Mouse (Mus musculus) adrenal gland, adult 2 months (tissue): Measurements from ENCODE around the gene Aip. TPM values are rescaled to one million over a fixed set of nuclear protein-coding genes. Genes with fewer than 3 reads are reported as not detected.
"Not testable (repeated sequence)": the region's sequence is repeated elsewhere in the genome, so short reads cannot be mapped to it uniquely, and the experiment has no call there.

ENCODE experiments used
- DNase-seq: peaks from one replicate; pipeline ENCODE4 v3.0.0; 2021
- polyA plus RNA-seq: library from polyadenylated mRNA; depleted of rRNA; stranded (reverse); fragments of >200 nt; gene quantifications from 2 replicates; pipeline ENCODE4 v1.2.3, GENCODE M21; 2012
- total RNA-seq, 2 experiments: library from RNA; stranded (reverse); gene quantifications; 2 replicates each; pipeline ENCODE4 v1.2.3; 2021

The Aip gene
- total and polyA plus RNA-seq, 3 experiments: 89.5 to 134 (median 102) TPM

DNA sequence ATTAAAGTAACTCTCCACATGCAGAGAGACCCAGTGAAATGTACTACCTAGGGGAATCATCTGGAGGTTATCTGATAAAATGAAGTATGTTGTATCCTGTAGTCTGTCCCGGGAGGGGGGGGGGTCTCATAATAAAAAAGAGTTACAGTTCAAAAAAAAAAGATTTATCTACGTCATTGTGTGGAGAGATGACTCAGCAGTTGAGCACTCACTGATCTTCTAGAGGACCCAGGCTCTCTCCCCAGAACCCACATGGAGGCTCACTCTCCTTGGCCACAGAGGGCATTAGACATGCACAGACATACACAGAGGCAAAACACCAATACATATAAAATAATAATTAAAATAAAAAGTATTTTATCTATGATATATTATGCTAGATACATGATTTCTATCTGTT lies 34.3 kb downstream of the Aip start:
- DNase-seq: no peak

DNA sequence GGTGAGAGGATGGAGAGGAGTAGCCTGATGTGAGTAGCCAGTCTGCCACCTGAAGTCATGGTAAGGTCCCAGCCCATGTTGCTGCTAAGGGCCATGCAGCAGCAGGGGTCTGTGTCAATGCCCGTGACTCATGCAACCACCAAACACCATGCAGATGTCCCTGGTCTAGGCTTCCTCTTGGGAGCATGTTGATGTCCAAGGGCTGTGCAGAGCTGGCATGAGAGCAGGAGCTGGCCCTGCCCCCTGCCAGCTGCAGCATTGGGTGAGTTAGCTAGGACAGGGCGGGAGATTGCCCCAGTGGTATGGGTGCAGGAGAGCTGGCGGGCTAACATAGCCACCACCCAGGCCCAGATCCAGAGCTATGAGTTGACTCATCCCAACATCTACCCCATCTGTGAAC lies 35.2 kb downstream of the Aip start:
- DNase-seq: no peak

DNA sequence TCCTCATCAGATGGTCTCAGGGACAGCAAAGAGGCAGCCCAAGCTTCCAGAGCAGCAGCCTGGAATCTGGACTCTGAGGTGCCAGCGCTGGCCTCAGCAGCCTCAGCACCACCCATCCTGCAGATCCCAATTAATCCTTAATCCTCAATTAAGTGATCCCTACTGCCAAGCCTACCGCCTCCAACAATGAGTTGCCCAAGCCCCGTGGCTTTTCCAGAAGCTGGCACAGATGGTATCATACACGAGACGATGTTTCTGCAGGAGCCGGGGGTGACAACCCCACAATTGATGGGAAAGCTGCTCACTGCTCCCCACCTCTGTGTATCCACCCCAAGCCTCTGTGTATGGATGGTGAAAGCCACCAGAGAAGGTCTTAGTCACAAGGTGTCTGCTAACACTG lies 36.5 kb downstream of the Aip start:
- DNase-seq: no peak

DNA sequence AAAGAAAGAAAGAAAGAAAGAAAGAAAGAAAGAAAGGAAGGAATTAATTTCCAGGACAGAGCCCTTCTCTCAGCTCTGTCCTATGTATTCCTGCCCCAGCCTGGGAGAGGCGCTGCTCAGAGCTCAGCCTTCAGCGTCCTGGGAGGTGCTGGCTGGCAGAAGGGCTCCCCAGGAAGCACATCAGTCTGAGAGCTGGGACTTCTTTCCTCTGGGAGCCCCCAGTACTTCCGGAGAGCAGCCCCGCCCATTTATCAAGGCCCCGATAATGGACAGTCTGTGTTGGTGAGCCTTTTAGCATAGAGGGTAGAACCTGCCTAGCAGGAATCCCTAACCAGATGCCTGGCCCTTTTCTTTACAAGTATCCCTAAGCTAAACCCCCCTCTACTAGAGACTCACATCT lies 37.5 kb downstream of the Aip start:
- DNase-seq: no peak

DNA sequence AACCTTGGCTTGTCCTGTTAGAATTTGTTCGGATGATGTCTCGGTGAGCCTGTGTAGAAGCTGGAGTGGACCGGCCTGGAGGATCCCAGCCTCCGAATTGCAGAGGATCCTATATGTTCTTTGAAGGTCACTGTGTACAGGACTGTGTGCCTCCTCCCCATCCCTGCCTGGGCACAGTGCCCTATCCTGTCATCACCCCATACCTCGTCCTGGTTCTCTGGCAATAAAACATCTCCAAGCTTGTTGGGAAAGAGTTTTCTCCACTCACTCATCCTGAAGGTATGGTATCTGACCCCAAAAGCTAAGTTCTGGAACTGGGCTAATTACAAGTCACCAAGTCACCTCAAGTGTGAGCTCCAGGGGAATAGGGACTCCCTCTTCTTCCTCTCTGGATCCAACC lies 38.6 kb downstream of the Aip start:
- DNase-seq: no peak

DNA sequence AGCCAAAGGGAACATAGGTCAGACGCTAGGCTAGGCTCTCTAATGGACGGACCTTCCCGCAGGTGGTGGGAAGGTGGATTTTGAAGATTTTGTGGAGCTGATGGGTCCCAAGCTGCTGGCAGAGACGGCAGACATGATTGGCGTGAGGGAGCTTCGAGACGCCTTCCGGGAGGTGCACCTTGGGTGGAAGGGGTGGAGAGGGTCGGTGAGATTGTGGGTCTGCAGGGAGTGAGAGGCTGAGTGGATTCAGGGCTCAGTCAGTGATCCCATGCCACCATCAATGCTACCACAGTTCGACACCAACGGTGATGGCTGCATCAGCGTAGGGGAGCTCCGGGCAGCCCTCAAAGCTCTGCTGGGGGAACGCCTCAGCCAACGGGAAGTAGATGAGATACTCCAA lies 39.5 kb downstream of the Aip start:
- DNase-seq: no peak

DNA sequence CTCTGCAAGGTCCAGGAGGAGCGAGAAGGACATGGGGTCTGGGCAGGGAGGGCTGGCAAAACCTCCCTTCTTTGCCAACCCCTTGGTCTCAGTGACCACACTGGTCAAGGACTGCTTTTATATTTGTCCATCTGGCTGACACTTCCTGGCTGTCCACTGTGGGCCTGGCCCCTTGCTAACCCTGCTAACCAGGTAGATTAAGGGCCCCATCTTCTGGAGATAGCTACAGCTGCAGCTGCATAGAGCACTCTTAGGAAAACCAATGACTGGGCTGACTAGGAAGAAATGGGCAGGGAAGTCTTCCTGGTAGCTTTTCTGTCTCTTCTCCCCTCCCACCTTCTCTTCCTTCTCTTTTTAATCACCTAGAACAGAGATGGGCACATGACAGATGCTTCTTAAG lies 40.7 kb downstream of the Aip start:
- no peak for DNase-seq

DNA sequence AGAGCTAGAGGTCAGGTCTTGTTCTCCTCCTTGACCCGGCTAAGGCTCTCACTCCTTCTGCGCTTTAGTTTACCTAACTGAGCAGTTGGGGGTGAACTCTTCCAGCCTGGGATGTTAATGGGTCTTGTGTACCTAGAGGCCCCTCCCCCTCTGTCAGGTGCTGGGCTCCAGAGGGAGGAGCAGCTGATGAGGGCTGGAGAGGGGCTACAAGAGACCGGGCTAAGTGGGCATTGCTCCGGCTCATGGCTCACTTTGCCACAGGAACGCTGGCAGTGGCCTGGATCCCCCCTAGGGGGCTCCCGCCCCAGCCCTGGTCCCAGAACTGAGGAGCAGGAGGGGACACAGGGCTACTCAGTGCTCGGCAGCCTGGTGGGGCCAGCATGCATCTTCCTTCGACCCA lies 41.8 kb downstream of the Aip start:
- no peak for DNase-seq

DNA sequence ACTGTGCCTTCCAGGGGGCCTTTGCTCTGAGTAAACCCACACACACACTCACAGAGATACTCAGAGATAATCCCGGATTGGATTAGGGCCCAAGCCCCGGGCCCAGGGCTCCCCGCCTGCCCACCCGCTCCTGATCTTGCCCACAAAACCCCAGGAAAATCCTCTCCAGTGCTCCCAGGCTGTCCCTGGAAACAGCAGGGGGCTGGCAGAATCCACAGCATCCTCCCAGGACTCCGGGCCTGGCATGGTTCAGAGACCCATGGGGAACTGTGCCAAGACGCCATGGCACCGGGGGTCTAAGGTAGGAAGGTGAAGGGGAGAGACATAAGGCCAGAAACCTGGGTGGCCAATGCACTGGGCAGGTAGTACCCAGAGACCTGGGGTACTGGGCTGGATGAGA lies 42.3 kb downstream of the Aip start:
- no peak for DNase-seq

DNA sequence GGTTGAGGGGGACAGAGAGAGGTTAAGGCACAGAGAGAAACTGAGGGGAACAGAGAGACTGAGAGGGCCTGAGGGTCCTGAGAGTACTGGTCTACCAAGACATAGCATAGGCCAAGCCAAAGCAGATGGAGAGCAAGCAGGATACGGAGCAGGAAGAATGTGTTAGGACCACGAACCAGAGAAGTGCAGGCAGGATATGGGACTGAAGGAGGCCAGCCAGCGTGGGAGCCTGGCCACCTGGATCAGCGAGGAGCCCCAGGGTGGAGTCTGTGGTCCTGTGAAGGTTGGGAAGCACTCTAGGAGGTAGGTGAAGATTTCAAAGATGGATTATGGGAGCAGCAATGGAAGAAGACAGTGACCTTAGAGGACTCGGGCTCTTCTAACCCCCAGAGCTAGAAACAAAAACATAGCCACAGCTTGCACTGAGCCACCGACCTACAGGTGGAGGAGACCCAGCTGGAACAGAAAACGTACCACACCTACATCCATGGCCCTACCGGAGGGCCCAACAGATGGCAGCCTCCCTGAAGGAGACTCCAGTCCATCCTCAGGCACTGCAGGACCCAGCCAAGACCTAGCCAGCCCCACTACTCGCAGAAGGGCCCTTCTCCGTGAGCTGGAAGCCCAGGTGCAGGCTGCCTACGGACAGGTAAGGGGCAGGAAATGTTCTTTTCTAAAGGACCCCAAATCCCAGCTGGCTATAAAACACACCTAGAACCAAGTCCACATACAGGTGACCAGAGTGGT lies 43.3 kb downstream of the Aip start:
- no peak for DNase-seq

DNA sequence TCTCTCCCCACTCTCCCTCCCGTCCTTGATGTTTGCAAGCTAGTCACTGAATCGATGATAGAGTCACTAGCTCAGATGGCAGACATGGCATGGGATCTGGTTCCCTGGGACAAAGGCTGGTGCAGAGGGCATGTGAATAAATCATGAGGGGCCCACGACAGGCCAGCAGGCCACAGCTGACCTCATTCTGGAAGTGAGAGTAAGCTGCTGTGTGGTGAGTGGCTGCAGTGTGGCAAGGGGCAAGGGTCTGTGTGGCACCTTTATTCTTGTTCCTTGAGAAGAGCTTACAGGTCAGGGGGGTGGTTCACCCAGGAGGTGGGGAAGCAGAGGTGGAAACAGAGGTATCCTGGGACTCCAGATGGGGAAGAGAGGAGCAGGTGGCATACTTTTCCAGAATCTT lies 44.3 kb downstream of the Aip start, which contains the start of gene Cabp2:
Gene Cabp2 (plus strand): TSS at position 185 of the 400 bp plus-strand sequence.
- DNase-seq: no peak

DNA sequence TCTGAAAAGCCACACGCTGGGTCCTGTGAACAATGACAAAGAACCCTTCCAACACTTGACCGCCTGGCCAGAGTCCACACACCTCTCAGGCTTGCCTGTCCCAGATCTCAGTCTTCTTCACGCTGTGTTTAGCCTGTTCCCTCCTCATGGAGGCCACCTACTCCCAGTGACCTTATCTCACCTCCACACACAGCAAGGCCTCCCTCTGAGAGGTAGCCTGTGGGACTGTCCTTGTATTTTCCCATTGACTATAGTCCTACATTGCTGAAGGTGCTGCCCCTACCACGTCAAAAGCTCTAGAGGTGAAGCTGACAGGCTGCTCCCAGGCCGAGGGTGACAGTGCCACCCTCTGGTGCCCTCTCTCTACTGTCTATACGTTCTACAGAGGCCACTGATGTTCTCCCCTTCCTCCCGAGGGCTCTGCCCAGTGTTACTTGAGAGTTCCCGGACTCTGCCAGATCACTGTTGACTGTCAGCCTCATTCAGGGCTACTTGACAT lies 45.1 kb downstream of the Aip start:
- no peak for DNase-seq

DNA sequence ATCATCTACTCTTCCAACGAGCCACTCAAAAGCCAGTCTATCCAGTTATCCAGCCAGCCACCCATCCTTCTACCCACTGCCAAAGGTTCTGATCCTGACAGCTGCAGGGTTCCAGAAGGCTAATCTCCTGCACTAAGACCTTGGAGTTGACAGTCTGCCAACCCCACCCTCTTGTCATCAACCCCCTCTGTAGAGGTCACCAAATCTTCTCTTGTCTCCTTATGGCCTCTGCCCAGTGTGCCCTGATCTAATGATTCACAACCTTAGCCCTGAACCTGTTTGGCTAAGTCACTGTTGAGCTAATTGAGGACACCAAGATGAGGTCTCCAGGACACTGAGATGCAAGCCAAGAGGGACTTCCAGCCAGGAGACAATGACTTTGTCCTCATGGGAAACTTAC lies 46.1 kb downstream of the Aip start:
- no peak for DNase-seq

DNA sequence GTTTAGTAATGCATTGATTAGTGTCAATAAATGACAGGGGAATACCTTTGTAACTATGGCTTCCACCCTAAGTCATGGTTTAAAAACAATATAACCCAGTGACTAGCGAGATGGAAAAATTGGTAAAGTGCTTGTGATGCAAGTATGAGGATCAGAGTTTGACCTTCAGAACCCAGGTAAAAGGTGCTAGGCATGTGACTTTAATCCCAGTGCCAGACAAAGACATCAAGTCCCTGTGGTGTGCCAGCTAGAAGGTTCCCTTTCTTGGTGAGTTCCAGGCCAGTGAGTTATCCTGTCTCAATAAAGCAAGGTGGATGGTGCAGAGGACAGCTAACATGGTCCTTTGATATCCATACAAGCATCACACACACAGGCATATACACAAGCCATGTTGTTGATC lies 50.1 kb downstream of the Aip start:
- DNase-seq: no peak

DNA sequence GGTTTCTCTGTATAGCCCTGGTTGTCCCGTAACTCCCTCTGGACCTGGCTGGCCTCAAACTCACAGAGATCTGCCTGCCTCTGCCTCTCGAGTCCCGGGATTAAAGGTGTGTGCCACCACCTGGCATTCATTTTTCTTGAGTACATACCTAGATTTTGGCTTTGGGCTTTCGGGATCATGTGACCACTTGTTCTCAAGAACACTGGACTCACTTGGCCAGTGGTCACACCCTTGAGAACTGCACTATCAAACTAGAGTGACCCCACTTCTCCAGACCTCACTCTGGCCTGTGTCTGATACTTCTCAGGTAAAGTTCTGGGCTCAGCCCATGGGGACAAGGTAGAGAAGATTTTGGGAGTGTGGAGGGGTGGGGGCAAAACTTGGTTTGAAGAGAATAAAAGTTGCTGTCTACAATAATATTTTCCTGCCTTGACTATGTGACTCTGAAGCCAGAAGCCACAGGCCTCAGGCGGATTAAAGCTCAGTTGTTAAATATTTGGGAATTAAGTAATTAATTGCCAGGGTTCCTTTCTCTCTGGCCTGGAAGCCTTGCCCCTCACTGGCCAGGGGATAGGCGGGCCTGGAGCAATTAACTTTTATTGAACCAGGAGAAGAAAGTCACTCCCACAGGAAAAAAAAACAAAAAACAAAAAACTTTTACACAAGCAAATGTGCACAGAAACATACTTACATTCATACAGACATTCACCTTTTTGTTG lies 52.8 kb downstream of the Aip start:
- DNase-seq: no peak

DNA sequence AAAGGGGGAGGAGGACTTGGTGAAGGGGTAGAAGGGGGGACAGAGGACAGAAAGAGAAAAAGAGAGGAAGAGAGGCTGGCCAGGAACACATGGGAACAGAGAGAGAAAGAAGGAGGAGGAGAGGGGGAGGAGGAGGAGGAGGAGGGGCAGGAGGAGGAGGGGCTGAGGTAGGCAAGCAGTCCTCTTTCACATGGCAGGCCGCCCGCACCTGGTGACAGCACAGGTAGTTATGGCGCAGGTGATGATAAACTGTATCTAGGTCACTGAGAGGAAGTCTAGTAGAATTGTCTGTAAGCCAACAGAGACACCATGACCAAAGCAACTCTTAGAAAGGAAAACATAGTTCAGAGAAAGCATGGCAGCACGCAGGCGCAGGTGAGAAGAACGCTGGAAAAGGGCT lies 54.3 kb downstream of the Aip start:
- no peak for DNase-seq

DNA sequence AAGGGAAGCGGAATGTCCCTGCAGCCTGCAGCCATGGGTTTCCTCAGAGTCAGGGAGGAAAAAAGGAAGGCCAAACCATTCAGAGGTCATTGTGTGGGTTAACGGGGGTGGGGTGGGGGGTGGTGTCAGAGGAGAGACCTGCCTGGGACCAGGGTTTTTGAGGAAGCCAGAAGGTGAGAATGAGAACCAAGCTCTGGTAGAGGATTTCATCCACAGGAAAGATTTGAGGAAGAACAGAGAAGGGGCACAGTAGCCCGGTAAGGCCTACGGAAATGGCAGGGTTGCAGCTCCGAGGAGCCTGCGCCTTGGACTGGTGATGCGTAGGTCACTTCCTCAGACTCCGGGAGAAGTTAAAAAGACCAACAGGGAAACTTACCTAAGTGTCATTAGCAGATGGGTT lies 54.9 kb downstream of the Aip start:
- no peak for DNase-seq

DNA sequence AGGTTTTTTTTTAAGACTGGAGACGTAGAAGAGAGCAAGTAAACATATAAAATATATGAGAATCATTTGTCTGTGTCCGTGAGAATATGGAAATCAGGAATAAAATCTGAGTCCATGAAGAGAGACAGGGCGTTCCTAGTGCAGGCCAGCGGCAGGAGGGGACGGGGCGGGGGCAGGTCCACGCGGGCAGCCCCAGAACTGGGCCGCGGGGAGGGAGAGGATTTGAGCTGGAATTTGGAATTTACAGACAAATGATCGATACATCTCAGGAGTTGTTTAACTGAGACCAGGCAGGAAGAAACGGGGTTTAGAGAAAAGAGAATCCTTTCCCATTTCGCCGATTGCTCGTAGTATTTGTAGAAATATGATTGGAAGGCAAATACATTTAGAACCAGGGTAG lies 55.3 kb downstream of the Aip start:
- DNase-seq: no peak

DNA sequence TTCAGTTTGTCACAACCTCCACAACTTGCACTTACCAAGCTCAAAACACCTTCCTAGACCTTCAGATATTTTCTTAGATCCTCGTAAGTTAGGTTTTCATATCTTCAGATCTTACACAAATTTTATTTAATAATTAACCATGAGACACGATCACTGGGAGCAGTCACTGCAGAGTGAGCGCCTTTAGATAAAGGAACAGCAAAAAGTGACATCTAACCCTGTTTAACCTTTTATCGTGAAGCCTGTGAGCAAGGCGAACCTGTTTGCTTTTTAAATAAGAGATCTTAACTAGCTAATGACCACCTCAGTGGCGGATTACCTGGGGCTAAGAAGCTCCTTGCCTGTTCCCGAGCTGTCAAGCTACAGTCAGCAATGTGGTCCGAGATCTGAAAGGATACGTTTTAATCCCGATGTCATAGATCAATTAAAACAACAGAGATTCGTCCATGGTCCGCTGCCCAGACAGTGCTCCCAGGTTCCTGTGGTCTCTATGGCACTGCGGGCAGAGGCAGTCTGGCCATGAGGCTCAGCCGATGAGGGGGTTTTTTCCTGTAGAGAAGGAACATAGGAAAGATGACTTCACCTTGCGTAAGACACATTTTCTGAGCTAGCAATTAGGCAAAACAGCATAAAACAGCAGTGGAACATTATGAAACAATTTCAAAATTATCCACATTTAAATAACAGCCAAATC lies 56.8 kb downstream of the Aip start:
- DNase-seq: no peak

DNA sequence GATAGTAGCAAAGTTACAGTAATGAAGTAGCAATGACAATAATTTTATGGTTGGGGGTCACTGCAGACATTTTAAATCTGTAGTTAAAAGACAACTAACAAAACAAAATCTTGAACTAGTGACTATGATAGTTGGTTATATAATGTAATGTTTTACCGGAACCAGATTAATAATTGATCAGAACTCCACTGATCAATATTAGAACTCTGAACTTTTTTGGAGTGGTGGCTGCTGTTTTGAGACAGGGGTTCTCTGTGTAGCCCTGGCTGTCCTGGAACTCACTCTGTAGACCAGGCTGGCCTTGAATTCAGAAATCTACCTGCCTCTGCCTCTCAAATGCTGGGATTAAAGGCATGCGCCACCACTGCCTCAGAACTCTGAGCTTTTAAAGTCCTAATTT lies 57.4 kb downstream of the Aip start:
- not testable (repeated sequence) for DNase-seq

DNA sequence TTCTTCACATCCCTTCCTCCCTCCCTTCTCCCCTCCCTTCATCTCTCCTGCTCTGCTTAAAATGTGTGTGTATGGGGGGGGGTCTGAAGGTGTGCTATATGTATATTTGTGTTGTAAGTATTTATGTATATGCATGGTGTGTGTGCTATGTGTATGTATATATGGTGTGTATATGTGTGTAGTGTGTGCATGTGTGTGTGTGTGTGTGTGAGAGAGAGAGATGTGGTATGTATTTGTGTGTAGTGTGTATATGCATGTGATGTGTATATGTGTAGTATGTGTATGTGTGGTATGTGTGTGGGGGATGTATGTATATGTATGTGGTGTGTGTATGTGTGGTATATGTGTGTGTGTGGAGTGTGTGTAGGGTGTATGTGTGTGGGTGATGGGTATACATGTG lies 58.8 kb downstream of the Aip start:
- no peak for DNase-seq

DNA sequence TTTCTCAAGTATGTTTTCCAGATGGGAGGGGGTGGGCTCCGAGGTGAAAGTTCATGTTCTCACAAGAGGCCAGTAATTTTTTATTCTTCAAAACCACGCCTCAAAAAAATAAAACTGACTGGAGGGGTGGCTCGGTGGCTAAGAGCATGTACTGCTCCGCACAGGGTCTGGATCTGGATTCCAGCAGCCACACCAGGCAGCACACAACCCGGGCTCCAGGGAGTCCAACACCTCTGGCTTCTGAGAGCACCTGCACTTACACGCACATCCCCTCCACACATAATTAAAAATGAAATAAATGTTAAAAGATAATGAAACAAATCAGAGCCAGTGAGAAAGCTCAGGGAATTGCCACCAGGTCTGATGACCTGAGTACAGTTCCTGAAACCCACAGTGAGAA lies 59.4 kb downstream of the Aip start:
- no peak for DNase-seq

DNA sequence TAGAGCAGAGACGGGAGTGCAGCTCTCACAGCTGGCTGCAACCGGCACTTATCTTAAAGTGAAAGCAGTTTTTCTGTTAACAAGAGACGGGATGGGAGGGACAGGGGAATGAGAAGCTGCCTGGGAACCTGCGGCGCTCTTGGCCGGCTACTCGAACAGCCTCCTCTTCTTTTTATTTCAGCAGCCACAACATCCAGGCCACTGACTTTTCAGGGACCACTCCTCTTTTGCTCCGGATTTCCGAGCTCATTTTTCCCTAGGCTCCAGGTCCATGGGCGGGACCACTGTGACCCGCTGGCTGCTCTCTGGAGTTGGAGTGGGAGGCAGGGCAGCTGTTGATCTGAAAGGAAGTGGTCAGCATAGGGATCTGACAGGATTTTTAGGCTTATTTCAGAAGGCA lies 61.2 kb downstream of the Aip start:
- not testable (repeated sequence) for DNase-seq
